Mouse (Mus musculus) cerebellum, adult 2 months (tissue): ENCODE measurements at regions not wholly inside any gene's neighbourhood (a gene's known extent, or its start where the extent isn't known, plus 50 kb on each side); places are given as distances from the start of the nearest gene placed in this dataset.

Experiments used
- CTCF ChIP-seq: fragments of 200-500 bp; IDR thresholded peaks from 2 replicates; pipeline ENCODE4 v1.5.1; 2011; ENCODE audit warnings: low read depth, mild to moderate bottlenecking, control low read depth, low read length, moderate library complexity, borderline replicate concordance; ENCODE audit not compliant: insufficient read depth
- POLR2A ChIP-seq: fragments of 200-500 bp; IDR thresholded peaks from 2 replicates; pipeline ENCODE4 v1.6.1; 2011; ENCODE audit warnings: low read length, control low read depth, borderline replicate concordance; ENCODE audit not compliant: insufficient read depth

- TF ChIP-seq POLR2A, result no peak
- TF ChIP-seq CTCF, result no peak
These were observed 86.1 kb downstream of the Ier5 start for GRCm38 (mm10) chr1:155013361-155013760.
